Mouse (Mus musculus) brain, embryonic 14.5 days (tissue): ENCODE data around the gene Lcmt1.

Experiments used
- CTCF ChIP-seq: fragments of 200-500 bp; IDR thresholded peaks from 2 replicates; pipeline ENCODE4 v1.5.1; 2012; ENCODE audit warnings: inconsistent platforms, mild to moderate bottlenecking, moderate library complexity, borderline replicate concordance; ENCODE audit not compliant: insufficient read depth, insufficient read length; ENCODE audit errors: extremely low read depth
- POLR2A ChIP-seq: fragments of 200-500 bp; IDR thresholded peaks from 2 replicates; pipeline ENCODE4 v1.6.1; 2012; ENCODE audit warnings: mild to moderate bottlenecking, inconsistent platforms, borderline replicate concordance; ENCODE audit not compliant: poor library complexity, insufficient read depth, insufficient read length, severe bottlenecking; ENCODE audit errors: extremely low read depth

DNA sequence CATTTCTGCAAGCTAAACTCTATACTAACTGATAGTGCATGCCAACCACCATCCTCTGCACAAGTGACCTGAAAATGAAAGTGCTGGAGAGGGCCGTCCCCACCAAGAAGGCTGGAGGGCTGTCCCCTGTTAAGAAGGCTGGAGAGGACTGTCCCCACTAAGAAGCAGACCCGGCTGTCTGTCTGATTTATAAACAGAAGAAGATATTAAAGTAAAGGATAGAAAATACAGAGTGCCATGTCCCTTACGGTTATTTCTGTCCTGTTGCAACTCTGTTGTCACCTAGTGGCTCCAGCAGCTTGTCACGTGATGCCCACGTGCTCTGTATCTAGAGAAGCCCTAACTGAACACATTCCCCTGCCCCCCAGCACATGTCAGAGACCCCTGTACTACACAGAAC is 9.4 kb upstream of the Lcmt1 start:
- TF ChIP-seq POLR2A (no peak), CTCF (no peak)
